In genomic region chr10:31465840-31466541, GRCm38 (mm10) we compare ENCODE assay signal across 11 mouse cellular contexts. TPM values are rescaled to one million over a fixed set of nuclear protein-coding genes. Genes with fewer than 3 reads are reported as not detected.
A peak's percentile ranks its signal among the peaks of the same experiment; 100 is the strongest.
DNase-seq lines count a peak whose midpoint lies in the region; ATAC-seq lines count a peak whose summit lies in the region.
"Had no signal": no experiment of that assay in that cellular context is flagged by ENCODE, and none has a peak within 500 bp of the region (broad histone marks: within the 10 kb centered on the region; RNA-seq: fewer than 3 reads in every experiment).

No protein-coding gene starts in this region.

- no peak overlapping the region for H3K27ac ChIP-seq in forebrain, embryonic 15.5 days (replicated peaks)
- H3K27ac ChIP-seq in forebrain, embryonic 11.5 days (ENCODE audit: low read depth, low read length), result no peak overlapping the region
- H3K27ac ChIP-seq: heart, embryonic 15.5 days; liver, embryonic 13.5 days had no signal

- H3K4me2 ChIP-seq in forebrain, embryonic 15.5 days (replicated peaks), result no peak overlapping the region
- no peak overlapping the region for H3K4me2 ChIP-seq in forebrain, embryonic 11.5 days (ENCODE audit: low read depth, low read length, severe bottlenecking)
- H3K4me2 ChIP-seq: heart, embryonic 15.5 days; liver, embryonic 13.5 days had no signal

- no peaks in the 10 kb centered on the region for H3K36me3 ChIP-seq in forebrain, embryonic 15.5 days
- H3K36me3 ChIP-seq in forebrain, embryonic 11.5 days (ENCODE audit: control insufficient read depth, insufficient read depth, low read length), result no peaks in the 10 kb centered on the region
- H3K36me3 ChIP-seq: heart, embryonic 15.5 days; liver, embryonic 13.5 days had no signal

- peak; percentile 78 for ATAC-seq in forebrain, embryonic 15.5 days (replicated peaks)
- ATAC-seq in forebrain, embryonic 11.5 days (replicated peaks; ENCODE audit: low FRiP score), result no peak
- no peak for ATAC-seq in erythroid progenitor cell, adult 5-6 weeks (replicated peaks; ENCODE audit: low FRiP score, poor library complexity, severe bottlenecking)

- H3K9me3 ChIP-seq in forebrain, embryonic 15.5 days, result no peaks in the 10 kb centered on the region
- no peaks in the 10 kb centered on the region for H3K9me3 ChIP-seq in forebrain, embryonic 11.5 days (ENCODE audit: control insufficient read depth, low read length)
- H3K9me3 ChIP-seq: heart, embryonic 15.5 days; liver, embryonic 13.5 days had no signal

- no peak overlapping the region for H3K9ac ChIP-seq in forebrain, embryonic 15.5 days (replicated peaks)
- no peak overlapping the region for H3K9ac ChIP-seq in forebrain, embryonic 11.5 days (ENCODE audit: low read length)
- H3K9ac ChIP-seq: heart, embryonic 15.5 days; liver, embryonic 13.5 days had no signal

- 0 out of 2 replicates have a peak, but pooled peaks cover 3% of the 10 kb centered on the region for H3K4me1 ChIP-seq in forebrain, embryonic 15.5 days
- H3K4me1 ChIP-seq in forebrain, embryonic 11.5 days (replicated peaks; ENCODE audit: control insufficient read depth, insufficient read depth, low read length), result no peaks in the 10 kb centered on the region
- H3K4me1 ChIP-seq: heart, embryonic 15.5 days; liver, embryonic 13.5 days had no signal

- WGBS in forebrain, embryonic 15.5 days, result 69% methylated on average over 6 of the region's 6 CpGs
- 92% methylated on average over 6 of the region's 6 CpGs for WGBS in forebrain, embryonic 11.5 days

- no peak for DNase-seq in forebrain, embryonic 11.5 days (ENCODE audit: low spot score)
- DNase-seq in left cerebral cortex, postnatal 14 days (ENCODE audit: low spot score in 2 of 2), result peak; percentile 30 to 37
- DNase-seq in left cerebral cortex, postnatal 4 days, result no peak
- DNase-seq in adipocyte (ENCODE audit: low spot score), result peak; percentile 77
- DNase-seq in lung, postnatal 36 days, result peak; percentile 47
- DNase-seq in heart, postnatal 36 days, result no peak
- DNase-seq: liver, embryonic 13.5 days; thymus, postnatal 36 days had no signal

- intact Hi-C loops in left cerebral cortex, postnatal 14 days (cut with DNase I), result no loop called here
- intact Hi-C loops in left cerebral cortex, postnatal 4 days (cut with DNase I), result loop anchor here (10.0 kb wide), 1 partner anchor 1839 kb away; no protein-coding TSS in a partner anchor
- intact Hi-C loops in heart, postnatal 36 days (cut with DNase I), result loop anchor here (2.0 kb wide), 1 partner anchor 167 kb away; no protein-coding TSS in a partner anchor

- no peaks in the 10 kb centered on the region for H3K27me3 ChIP-seq in forebrain, embryonic 15.5 days
- H3K27me3 ChIP-seq in forebrain, embryonic 11.5 days (ENCODE audit: control insufficient read depth, insufficient read depth, low read length), result no peaks in the 10 kb centered on the region
- H3K27me3 ChIP-seq: heart, embryonic 15.5 days; liver, embryonic 13.5 days had no signal

- no peak overlapping the region for H3K4me3 ChIP-seq in forebrain, embryonic 15.5 days
- H3K4me3 ChIP-seq in forebrain, embryonic 11.5 days (ENCODE audit: low read depth, low read length), result no peak overlapping the region
- H3K4me3 ChIP-seq: heart, embryonic 15.5 days; liver, embryonic 13.5 days had no signal

RNA-seq across cellular contexts. Expression of gene Tpd52l1, which starts 20.2 kb away (rescaled TPM):
- 14.1 and 14.6 TPM in 2 replicates for polyA plus RNA-seq in forebrain, embryonic 15.5 days (2015; fragmentation: Nextera tagmentation; extraction: Ambion mirVana)
- polyA plus RNA-seq in forebrain, embryonic 11.5 days (2014; fragmentation: Nextera tagmentation; extraction: Ambion mirVana), result 25.2 and 27.8 TPM in 2 replicates
- total RNA-seq in left cerebral cortex, postnatal 14 days (2021), result 10 to 100 TPM; 14.5 to 19.2 TPM
- total RNA-seq in left cerebral cortex, postnatal 4 days (2021), result 10 to 100 TPM; 12.9 to 19.1 TPM
- 4.7 TPM in 1 of 2 replicates, not detected in the other for total RNA-seq in erythroid progenitor cell, adult 5-6 weeks (2015; ENCODE audit: low replicate concordance)
- total RNA-seq in erythroid progenitor cell, adult 5-6 weeks (2017; ENCODE audit: low replicate concordance), result not detected in 2 replicates
- total RNA-seq in heart, postnatal 36 days (2021), result 1 to 10 TPM; 4.9 to 6.6 TPM

Comparison
In these comparisons a context has a peak if more than half of its experiments do, and no peak if none do; other contexts are left out.
1. DNase-seq: peak in left cerebral cortex, postnatal 14 days (2 of 2), adipocyte (single experiment) and lung, postnatal 36 days (single experiment); none in forebrain, embryonic 11.5 days (single experiment), left cerebral cortex, postnatal 4 days (single experiment) and heart, postnatal 36 days (0 of 2).